Mouse (Mus musculus) testis, postnatal 10 days (tissue): Measurements from ENCODE around the gene Gm21973.

Source experiments
- DNase-seq: peaks from one replicate; pipeline ENCODE4 v3.0.0; 2021; ENCODE audit warnings: low spot score

Gm21973 gene

GRCm38 (mm10) chr15:10325080-10325479, at the start of gene Gm21973:
Gene Gm21973, plus strand, starts transcription at chr15:10325380.
- no peak for DNase-seq

DNA sequence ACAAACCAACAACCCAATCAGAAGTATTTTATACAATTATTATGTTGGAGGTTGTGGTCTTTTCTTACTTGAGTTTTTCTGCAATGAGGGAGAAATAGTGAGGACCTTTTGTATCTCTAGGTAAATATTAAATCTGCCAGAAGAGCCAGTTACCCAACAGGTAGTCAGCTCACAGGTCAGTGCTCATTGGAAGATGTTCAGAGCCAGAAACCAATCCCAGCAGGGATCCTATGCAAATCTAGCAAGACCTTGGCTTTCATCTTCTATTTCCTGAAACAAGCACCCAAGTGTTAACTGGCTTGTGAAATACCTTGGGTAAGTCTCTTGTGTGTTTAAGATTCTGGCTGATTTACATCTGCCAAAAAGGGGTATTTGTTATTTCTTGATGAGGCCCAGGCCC, 48.8 kb upstream of the Gm21973 start:
- DNase-seq = no peak

DNA sequence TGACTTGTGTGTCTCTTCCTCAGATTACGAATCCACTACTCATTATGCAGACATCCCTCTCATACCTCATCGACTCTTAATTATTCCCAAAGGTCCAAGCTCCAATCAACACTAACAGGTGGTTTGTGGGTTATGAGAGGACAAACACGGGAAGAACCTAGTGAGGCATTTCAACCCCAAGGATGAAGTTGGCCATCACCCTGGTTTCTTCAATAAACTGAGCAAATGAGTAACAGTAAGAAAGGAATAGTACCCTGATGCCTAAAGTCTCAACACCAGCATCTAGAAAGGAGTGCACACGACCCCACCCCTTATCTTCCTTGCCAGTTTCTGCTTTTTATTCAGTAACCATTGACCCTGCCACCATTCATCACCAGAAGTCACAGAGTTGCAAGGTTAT, 47.7 kb upstream of the Gm21973 start:
- no peak for DNase-seq

DNA sequence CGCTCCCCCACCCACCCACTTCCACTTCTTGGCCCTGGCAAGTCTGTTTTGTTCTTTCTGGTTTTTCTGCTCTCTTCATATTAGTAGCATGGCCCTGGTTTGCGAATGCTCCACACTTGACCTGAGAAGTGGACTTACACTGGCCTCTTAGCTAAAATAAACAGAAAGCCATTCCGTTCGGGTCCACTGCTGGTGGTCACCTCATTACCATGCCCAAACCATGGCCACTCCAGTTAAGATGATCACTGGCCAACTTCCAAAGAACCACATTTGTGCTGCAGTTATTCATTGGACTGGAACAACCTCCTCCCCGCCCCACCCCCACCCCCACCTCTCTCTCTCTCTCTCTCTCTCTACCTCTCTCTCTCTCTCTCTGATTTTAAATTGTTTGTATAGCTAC, 43.6 kb upstream of the Gm21973 start:
- no peak for DNase-seq

DNA sequence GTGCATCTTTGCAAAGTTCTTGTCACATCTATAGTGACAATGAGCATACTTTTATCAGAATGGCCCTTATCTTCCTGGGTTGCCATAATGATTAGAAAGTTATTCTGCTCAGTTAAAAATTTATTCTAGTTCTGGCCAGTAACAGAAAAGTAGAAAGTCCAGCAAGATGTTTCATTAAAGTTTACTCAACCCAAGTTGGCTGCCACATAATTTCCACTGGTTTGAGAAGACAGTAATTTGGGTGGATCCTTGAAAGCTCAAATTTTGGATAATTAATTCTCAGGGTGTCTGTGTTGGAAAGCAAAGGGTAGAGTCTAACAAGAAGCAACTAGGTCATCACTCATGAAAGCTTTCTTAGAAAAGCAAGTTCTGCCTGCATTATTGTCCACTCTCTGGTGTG, 41.5 kb upstream of the Gm21973 start:
- no peak for DNase-seq

DNA sequence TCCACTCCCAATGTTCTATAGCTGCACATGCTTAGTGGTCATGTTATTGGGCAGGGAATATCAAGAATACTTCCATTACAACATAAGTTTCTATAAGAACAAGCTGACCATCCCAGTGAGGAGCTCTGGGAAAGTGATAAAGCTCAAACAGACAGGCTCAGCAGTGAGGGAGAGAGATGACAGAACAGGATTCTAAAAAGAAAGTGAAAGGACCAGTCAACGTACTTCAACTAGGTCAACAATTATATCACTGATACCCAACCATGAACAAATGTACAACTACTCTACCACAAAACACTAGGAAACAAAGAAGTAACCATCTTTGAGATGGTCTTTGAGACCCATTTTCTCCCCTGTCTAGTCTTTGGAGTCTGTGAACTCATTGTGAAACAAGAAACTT, 28.6 kb upstream of the Gm21973 start:
- DNase-seq = no peak

DNA sequence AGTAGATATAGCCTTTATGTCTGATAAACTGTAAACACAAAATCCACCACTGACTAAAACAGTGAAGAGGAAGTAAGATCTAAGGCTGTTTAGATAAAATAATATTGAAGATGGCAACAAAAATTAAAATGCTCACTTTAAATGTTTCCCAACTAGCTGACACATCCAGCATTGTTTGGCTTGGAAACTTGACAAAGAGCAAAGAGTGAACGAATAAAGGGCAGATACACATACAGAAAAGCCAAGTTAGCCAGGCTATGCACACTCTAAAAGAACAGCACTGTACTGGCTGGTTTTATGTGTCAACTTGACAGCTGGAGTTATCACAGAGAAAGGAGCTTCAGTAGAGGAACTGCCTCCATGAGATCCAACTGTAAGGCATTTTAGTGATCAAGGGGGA, 27.1 kb upstream of the Gm21973 start:
- no peak for DNase-seq

DNA sequence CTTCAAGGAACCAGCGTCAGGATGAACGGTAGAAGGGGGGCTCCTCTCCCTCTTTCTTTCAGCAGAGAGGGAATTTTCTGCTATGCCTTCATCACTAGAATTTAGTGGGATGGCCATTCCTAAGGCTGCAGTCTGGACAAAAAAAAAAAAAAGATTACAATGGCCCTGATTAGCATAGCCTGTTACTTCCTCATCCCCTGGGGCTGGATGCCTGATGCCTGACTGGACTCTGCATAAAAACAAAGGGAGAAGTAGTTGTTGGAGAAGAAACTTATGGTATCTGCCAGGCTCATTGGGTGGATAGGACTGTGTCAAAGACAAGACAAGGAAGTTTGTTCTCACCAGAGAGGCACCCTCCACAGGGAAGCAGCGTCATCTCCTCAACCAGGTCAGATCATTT, 25.7 kb upstream of the Gm21973 start:
- DNase-seq = no peak

DNA sequence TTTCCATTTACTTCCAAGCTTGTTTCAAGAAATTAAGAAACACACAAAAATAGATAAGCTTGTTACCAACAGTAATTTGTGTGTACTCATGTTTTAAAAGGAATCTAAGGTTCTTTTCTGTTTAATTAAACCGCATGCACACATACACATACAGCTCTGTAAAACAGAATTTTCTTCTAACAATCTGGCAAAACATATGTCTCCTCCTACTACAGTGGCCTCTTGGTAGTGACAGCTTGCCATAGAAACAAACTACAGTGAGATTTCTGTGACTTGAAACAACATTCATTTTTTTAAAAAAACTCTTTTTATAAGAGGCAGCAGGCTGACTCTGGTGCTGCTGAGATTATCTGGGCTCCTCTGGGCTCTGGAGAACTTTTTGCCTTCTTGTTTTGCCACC, 18.7 kb upstream of the Gm21973 start:
- no peak for DNase-seq

GRCm38 (mm10) chr15:10311826-10312225, 13.4 kb upstream of the Gm21973 start:
- no peak for DNase-seq

DNA sequence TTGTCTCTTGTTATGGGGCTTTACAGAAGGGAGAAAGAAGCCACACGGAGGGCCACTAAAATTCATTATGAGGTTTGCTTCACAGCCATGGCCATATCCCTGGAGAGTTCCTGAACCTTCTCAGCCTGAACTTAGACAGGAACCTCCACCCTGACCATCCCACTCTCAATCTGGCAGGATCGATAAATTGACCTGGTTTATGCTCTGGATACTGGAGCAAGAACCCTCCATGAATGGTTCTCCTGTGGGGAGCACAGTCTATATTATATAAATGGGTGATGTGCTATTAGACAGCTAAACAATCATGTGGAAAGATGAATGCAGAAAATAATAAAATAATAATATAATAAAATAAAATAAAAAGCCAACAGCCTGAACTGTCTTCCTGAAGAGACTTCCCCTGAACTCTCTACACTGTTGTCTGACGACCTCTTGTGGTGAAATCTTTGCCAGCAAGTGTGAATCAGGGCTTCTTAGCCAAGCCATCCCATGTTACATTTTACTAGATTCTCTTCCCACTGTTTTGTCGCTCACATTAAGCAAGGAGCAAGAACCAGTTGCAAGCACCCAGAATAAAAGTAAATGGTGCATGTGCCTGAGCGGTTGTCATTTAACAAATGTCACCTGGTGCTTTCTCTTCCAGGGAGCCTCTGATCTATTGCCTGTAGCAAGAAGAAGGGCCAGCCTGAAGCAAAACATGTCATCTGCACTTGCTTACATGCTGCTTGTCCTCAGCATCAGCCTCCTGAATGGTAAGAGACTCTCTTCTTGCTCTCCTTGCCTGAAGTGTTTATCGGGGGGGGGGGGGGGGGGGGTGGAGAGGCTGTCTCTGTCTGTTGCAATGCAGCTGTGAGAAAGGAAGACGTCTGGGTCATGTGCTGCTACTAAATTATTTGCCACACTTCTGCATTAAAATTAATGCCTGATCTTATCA, 11.4 kb upstream of the Gm21973 start:
- DNase-seq = peak; percentile 75

DNA sequence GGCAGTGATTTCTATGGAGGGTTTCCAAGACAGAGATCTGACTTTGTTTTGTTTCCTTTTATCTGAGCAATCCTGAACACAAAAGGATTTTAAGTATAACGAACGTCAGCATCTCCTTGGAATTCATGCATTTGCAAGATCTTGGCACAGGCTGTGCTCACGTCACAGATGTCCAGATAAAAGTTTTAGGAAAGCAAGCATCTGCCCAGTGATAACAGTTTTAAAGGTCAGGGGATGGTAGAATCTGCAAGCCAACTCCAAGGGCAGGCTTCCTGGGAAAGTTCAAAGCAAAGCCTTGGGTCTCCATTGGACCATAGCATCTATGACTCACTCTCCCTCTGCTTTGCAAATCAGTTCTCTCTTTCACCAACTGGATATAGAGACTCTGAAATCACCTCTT, 5.4 kb downstream of the Gm21973 start:
- DNase-seq = no peak

- no peak for DNase-seq
Observed at GRCm38 (mm10) chr15:10332566-10332965, 7.4 kb downstream of the Gm21973 start.

DNA sequence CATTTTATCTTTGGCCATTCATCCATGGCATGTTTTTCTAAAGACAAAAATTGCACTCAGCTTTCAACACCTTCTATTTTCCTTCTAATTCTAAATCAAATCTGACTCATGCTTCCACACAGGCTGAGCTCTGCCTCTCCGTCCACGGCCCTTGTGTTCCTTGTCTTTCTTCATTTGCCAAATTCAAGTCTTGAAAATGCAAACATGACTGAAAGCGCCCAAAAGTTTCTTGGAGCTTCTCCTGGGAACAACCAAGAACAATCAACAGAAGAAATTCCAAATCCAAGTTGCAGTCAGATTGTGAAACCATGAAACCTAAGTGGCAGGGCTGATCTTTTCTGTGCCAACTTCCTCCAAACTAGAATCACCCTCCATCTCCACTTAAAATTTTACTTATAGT, 13.4 kb downstream of the Gm21973 start:
- no peak for DNase-seq

DNA sequence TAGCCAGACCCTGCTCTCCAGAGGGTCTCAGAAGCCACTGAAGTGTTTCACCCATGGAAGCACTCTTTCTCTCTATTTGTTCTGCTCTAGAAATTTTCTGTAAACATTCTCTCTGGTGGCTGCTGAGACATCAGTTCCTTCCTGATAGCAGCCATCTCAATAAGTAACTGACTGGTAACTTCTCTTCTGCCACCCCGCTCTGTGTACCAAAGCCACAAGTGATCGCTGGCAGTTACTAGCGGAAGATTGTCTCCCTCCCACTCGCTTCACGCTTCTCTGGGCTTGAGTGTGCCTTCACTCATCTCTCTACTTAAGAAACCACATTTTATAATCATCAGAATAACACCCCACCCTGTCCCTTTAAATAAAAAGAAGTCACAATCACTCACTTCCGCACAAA, 21.9 kb downstream of the Gm21973 start:
- no peak for DNase-seq

DNA sequence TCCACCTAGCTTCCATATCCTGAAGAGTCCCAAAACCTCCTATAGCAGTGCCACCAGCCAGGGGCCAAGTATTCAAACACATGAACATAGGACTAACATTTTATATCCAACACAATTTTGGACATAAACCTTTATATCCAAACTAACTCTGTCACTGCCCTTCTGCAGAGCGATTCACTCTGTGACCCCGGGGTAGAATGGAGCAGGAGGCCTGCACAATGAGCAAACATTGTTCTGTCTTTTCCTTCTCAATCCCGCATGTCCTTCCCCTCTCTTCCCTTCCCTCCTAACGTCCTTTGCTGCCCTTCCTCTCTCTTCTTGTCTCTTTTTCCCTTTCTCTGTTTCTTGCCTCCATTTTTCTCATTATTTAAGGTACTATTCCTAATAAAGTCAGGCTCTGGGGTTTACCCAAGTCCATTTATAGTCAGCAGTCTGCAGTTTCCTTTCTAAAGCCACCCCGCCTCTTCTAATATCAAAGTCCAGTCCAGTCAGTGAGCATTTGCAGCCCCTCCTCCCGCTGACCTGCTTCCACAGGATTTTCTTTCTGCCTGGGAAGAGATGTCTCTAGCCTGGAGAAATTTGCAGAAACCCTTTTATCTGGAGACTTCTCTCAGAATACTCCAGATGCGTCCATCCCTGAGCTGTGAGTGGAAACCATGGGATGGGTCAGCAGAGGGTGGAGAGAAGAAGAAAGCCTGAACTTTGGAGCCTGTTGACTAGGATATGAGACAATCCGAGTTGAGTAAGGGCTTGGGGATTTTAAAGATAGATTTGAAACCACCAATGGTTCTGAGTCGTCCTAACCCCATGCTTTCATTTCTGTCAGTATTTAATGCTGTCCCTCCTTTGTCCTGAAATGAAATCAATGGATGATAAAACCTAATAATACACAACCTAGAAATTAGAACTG, 33.1 kb downstream of the Gm21973 start, which contains the start of gene Agxt2:
Gene Agxt2 (plus strand): TSS at position 494 of the 910 bp plus-strand sequence.
- DNase-seq = no peak

DNA sequence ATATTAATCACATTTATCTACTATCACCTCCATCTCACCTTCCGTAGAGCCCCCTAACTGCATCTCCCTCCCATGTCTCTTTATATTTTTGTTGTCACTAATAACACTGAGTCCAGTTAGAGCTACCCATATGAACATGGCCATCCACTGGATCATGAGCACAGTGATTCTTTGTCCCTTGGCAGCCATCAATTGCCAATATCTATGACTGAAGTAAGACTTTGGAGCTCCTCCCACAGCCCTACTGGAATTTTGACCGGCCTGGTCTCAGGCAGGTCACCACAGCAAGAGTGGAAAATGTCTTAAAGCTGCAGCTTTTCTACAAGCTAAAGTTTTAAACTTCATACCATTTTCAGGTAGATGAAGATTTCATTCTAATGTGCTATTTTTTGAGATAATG, 41.2 kb downstream of the Gm21973 start:
- DNase-seq = no peak

DNA sequence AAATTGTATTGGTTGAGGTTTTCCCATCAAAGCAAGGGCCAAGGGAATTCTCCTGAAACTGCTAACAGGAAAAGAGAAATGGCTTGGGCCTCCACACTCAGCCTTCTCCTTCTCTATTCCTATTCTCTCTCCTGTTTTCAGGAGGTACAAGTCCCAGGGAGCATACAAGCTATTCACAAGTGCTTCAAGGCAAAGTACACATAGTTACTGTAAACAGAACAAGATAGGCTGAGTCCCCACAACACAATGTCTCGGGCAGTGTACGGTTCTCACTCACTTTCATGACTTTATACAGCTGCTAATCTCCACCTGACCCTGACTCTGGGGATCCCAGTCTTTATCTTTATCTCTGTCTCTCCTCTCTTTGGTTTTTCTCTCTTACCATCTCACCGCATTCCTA, 50.2 kb downstream of the Gm21973 start:
- DNase-seq = no peak

GRCm38 (mm10) chr15:10378338-10378959, 53.3 kb downstream of the Gm21973 start:
- DNase-seq = no peak

DNA sequence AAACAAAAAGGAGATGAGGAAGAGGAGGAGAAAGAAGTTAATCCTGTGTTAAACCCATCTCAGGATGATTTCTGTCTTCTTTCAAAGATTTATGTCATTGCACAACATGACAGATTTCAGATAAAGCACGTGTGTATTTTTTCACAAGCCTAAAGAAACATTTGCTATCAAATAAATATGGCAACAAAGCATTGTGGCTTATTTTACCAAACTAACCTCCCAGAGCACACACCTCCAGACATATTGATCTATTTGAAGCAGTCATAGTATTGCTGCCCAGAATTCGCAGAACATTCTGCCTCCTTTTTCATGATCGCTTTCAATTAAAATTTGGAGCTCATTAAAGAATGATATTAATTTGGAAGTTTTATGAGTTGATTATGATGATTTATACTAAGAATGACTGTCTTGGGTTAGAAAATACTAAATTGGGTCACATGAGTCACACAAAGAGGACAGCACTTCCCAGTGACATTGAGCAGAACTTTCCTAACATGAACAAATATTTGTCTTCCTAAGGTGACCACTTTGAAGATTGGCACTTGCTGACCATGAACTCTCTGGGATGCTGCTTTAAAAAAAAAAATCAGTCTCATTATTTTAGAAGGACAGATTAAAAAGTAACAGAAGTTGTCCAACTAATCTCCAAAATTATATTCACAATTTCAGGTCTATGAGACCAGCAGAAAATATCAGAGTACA, 54.7 kb downstream of the Gm21973 start:
- DNase-seq = no peak

- no peak for DNase-seq
Observed at GRCm38 (mm10) chr15:10387263-10387662, 62.1 kb downstream of the Gm21973 start.

GRCm38 (mm10) chr15:10399795-10400194, 74.6 kb downstream of the Gm21973 start:
- DNase-seq = no peak
